Mouse (Mus musculus): ENCODE measurements around the gene Rasa3.

Rasa3 gene

GRCm38 (mm10) chr8:13685674-13686314 is 8.4 kb upstream of the Rasa3 start:
- 80% methylated on average over 16 of the region's 16 CpGs for WGBS

DNA sequence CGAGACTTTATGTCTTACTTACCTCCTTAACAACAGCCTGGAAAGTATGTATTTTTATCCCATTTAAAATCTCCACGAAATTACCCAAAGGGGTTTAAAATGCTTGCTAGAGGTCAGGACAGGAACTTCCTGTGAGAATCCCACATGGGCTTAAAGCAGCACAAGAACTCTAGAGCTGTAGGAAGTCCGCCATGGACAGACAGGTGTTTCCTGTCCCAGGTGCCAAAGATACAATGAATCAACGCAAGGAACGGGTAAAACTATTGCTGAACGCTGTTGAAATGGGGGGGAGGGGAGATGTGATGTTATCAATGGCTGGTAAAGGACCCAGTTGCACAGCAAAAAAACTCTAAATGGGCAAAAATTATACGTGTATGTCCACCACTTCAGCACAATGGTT is 6.7 kb upstream of the Rasa3 start:
- 62% methylated on average over 7 of the region's 7 CpGs for WGBS

GRCm38 (mm10) chr8:13678182-13678581 is 779 bp upstream of the Rasa3 start:
- WGBS: 40% methylated on average over 8 of the region's 8 CpGs

GRCm38 (mm10) chr8:13676701-13677412 is 546 bp downstream of the Rasa3 start:
- WGBS: under 1% methylated on average over 47 of the region's 47 CpGs

DNA sequence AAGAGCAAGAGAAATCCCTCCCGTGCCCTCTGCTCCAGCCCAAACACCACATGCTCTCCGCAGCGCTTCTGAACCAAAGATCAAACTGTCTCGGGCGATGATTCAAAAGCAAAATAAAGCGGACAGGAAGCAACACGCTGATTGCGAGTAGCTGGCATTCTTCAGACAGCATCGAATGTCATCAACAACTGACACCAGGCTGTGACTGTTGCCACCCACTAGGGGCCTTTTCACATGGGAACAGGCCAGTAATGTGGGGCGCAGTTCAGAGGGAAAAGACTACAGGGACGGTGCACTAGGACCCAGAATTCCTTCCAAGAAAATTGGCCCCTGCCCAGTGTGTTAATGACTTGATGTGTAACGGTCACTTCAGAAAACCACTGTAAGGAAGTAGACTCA is 1.1 kb downstream of the Rasa3 start:
- WGBS: 1% methylated on average over 12 of the region's 12 CpGs

DNA sequence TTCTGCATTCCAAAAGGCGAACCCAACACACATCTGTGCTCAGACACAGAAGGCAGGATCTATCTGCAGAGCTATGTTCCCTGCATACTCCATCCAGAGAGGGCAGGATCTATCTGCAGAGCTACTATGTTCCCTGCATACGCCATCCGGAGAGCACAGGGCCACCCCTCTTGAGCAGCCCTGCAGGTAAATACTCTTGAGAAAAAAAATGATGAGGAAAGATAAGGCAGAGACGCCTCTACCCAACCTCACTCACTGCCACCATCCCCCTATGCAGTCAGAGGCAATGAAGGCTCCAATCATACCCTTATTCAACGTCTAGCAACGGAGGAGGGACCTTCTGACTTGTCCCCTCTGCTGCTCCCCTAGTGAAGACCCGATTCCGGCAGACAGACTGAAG is 1.9 kb downstream of the Rasa3 start:
- WGBS: 23% methylated on average over 8 of the region's 8 CpGs

DNA sequence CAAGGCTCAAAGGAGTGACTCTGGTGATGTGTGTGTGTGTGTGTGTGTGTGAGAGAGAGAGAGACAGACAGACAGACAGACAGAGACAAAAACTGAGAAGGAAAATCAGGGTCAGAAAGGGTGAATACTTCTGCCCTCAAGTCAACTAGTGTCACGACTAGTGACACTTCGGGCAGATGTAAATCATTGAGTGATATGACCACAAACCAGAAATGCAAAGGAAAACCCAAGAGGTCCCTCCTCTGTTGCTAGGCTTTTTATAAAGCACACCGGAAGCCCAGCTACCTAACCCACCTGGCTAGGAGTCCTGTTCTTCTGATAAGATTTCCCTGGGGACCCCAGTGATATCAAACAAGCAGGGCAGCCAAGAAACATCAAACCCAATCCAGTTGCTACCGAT is 2.3 kb downstream of the Rasa3 start:
- 57% methylated on average over 4 of the region's 4 CpGs for WGBS

DNA sequence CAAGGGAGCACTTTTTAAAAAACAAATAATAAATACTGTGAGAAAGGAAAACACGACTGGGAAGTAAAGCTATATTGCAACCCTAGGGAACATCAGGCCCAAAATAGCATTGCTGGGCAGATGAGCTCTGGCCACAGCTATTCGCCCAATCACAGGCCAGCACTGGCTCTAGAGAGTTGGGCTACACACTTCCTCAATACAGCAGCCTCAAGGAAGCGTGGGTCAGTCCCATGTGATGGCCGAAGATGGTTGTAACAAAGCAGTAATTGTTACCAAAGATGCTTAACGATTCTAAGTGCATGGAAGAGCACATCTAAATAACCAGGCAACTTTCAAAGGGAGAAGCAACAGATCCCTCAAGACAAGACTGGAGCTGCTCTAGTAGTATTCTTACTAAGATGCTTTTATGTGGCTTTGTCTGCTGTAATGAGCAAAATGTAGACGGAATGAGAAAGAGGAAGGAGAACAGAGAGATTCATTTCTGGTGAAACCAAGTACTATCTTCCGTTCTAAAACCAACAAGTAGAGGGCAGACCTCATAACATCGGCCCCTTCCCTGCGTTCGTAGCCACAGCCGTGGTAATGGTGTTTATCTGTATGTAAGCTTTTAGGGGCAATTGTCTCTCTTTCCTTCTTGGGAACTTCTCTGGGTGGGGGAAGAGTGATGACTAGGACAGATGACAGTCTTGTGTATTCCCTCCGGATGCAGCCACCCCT is 3.0 kb downstream of the Rasa3 start:
- 41% methylated on average over 12 of the region's 12 CpGs for WGBS

- 52% methylated on average over 4 of the region's 4 CpGs for WGBS
These were observed 4.2 kb downstream of the Rasa3 start for GRCm38 (mm10) chr8:13673215-13673614.

GRCm38 (mm10) chr8:13671246-13672003 is 6.0 kb downstream of the Rasa3 start:
- WGBS: 90% methylated on average over 10 of the region's 10 CpGs

DNA sequence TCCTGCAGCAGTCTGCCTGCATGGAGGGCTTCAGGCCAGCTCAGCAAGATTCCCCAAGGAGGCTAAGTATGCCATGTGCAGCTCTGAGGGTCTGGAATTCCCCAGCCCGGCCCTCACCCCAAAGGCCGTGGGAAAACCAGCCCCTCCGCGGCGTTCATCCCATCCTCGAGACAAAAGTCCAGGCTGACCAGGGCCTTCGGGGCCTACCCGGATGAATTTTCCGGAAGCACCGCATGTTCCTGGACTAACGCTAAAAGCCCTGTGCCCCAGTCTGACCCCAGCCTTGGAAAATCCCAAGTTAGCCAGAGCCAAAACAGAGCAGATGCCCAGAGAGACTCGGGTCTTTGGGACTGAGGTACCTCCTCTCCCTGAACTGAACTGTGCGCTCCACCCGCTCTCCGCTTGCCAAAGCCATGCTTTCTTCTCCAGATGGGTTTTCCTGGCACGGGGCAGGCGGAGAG is 7.4 kb downstream of the Rasa3 start:
- WGBS: 73% methylated on average over 17 of the region's 17 CpGs

- 72% methylated on average over 10 of the region's 10 CpGs for WGBS
These were observed 9.0 kb downstream of the Rasa3 start for GRCm38 (mm10) chr8:13668367-13668766.

GRCm38 (mm10) chr8:13667917-13668316 is 9.5 kb downstream of the Rasa3 start:
- 79% methylated on average over 4 of the region's 4 CpGs for WGBS

DNA sequence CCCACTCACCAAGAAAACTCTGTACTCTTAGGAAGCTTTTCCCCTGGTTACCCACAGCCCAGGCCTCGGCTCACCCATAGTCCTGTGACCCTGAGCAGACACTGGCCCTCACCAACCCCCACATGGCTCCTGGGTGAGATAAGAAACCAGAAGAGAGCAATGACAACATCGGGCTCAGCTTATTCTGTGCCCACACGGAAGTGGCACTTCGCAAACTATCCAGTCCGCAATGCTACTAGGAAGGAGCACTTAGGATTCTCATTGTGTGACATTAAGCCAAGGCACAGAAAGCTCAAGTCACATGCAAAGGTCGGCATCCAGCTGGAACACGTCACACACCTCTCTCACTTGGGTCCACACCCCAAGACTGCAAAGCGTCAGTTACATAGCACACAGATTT is 11.5 kb downstream of the Rasa3 start:
- WGBS: 75% methylated on average over 8 of the region's 8 CpGs

- WGBS: 88% methylated on average over 4 of the region's 4 CpGs
These were observed 11.9 kb downstream of the Rasa3 start for GRCm38 (mm10) chr8:13665538-13665937.

DNA sequence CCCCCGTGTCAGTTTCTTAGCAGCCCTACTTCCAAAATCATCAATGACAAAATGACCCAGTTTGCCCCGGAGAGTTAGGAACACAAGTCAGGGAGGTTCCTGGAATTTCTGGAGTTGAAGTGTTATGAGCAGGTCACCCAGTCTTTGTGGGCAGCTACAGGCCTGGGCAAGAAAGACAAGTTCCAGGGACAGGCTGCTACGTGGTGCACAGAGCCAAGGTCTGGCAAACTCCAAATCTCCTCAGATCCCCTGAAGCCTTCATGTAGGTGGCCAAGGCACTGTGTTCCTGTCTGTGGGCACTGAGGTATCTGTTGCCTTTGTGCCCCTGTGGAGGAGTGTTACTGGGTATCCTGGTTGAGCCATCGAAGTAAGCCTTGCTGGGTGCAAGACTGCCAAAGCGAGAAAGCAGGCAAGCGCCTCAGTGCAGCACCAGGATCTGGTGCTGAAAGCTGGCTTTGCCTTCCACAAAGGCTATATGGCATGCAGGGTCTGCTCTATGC is 12.6 kb downstream of the Rasa3 start:
- WGBS: 67% methylated on average over 6 of the region's 6 CpGs

GRCm38 (mm10) chr8:13660323-13660722 is 17.1 kb downstream of the Rasa3 start:
- WGBS: 65% methylated on average over 13 of the region's 13 CpGs

- WGBS: 70% methylated on average over 12 of the region's 12 CpGs
These were observed 19.9 kb downstream of the Rasa3 start for GRCm38 (mm10) chr8:13657479-13657878.

DNA sequence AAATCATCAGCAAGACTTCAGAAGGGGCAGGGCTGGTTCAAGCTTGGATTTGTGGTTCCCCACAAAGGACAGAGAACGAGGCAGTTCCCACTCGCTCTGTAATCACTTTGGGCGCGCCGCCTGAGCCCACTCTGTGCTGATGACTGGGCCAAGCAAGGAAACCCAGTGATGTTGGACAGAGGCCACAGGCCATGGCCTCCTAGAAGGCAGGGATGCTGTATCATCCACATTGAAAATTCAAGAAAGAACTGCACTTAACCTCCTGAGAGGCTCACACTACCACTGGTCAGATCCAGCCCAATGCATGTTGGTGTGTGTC is 22.4 kb downstream of the Rasa3 start:
- 82% methylated on average over 5 of the region's 5 CpGs for WGBS

- 78% methylated on average over 11 of the region's 11 CpGs for WGBS
These were observed 22.9 kb downstream of the Rasa3 start for GRCm38 (mm10) chr8:13654350-13655032.

GRCm38 (mm10) chr8:13650541-13651191 is 26.7 kb downstream of the Rasa3 start:
- 76% methylated on average over 11 of the region's 11 CpGs for WGBS
